Mouse (Mus musculus) brain, embryonic 18.5 days (tissue): ENCODE measurements around the gene Hspbap1.

Experiments
- DNase-seq: peaks from one replicate; pipeline ENCODE4 v3.0.0-alpha.2; 2012; ENCODE audit warnings: low read depth, low spot score

Gene Hspbap1

GRCm38 (mm10) chr16:35871898-35872297 is 101.7 kb downstream of the Hspbap1 start:
- no peak for DNase-seq

DNA sequence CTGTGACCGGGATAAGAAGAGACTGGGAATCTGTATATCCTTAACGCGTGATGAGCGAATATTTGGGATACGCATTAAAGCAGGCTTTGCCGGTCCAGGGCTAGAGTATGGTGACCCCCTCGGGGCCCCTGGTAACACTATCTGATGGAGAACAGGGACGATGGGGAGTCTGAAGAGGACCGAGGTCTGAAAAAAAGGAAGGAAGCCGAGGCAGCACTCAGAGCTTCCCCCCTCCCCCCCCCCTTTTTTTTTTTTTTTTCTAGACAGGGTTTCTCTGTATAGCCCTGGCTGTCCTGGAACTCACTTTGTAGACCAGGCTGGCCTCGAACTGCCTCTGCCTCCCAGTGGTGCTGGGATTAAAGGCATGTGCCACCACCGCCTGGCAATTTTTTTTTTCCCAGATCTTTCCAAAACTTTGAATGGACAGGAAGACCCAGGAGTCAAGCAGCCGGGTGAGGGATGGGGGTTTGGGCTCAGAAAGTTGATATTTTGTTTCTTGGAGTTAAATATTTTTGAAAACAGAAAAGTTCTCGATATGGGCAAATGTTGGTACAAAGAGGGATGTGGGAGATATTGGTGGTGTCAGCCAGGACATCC is 102.3 kb downstream of the Hspbap1 start:
- DNase-seq: no peak

DNA sequence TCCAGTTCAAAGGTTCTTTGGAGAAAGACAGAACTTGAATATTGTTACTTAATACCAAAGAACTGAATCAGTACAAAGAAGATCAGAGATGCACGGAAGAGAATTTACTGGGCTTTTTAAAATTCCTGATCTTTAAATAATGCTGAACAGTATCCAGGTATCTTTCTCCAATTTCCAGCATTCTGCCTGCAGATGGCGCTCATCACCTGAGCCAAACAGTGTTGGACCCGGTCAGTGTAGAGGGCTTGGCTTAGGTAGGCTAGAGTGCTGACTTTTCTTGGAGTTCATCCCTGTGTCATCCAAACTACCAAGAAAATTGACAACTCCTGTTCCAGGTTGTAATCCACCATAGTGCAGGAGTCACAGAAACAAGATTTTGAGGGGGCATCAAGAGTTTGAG is 104.2 kb downstream of the Hspbap1 start:
- no peak for DNase-seq
